Mouse (Mus musculus) liver, embryonic 12.5 days (tissue): ENCODE data around the gene Slc44a1. TPM values are rescaled to one million over a fixed set of nuclear protein-coding genes. Genes with fewer than 3 reads are reported as not detected.

Experiments used
- ATAC-seq: fragments of 200-750 bp; cut with Nextera tagmentation; 2 replicates; pipeline ENCODE4 v1.8.0; 2017; ENCODE audit warnings: moderate number of reproducible peaks, mild to moderate bottlenecking, moderate library complexity
- H3K27ac ChIP-seq: fragments of 300-500 bp; sonication (generic); 2 replicates; pipeline ENCODE4 v1.5.1; 2016; ENCODE audit warnings: mild to moderate bottlenecking
- H3K27me3 ChIP-seq: fragments of 300-500 bp; sonication (generic); replicated peaks from 2 replicates; pipeline ENCODE4 v1.6.1; 2016; ENCODE audit warnings: mild to moderate bottlenecking, moderate library complexity
- H3K36me3 ChIP-seq: fragments of 300-500 bp; sonication (generic); 2 replicates; pipeline ENCODE4 v1.6.1; 2016; ENCODE audit warnings: mild to moderate bottlenecking, moderate library complexity
- H3K4me1 ChIP-seq: fragments of 300-500 bp; sonication (generic); 2 replicates; pipeline ENCODE4 v1.6.1; 2016
- H3K4me2 ChIP-seq: fragments of 300-500 bp; sonication (generic); 2 replicates; pipeline ENCODE4 v1.6.1; 2016; ENCODE audit warnings: mild to moderate bottlenecking, moderate library complexity
- H3K4me3 ChIP-seq: fragments of 300-500 bp; sonication (generic); 2 replicates; pipeline ENCODE4 v1.5.1; 2016; ENCODE audit warnings: mild to moderate bottlenecking, moderate library complexity
- H3K9ac ChIP-seq: fragments of 300-500 bp; sonication (generic); 2 replicates; pipeline ENCODE4 v1.6.1; 2016; ENCODE audit warnings: mild to moderate bottlenecking, moderate library complexity
- H3K9me3 ChIP-seq: fragments of 300-500 bp; sonication (generic); replicated peaks from 2 replicates; pipeline ENCODE4 v1.6.1; 2016; ENCODE audit warnings: mild to moderate bottlenecking, moderate library complexity
- WGBS: fragments of 180-500 bp; shearing (Covaris S2); methylation state at CpG from one replicate; pipeline ENCODE4 v1.1.7; 2016; ENCODE audit not compliant: insufficient replicate concordance; 5-methylcytosine and 5-hydroxymethylcytosine counted together
- polyA plus RNA-seq: library from polyadenylated mRNA; unstranded; fragments of >200 nt; fragmentation: Nextera tagmentation; extraction: Ambion mirVana; gene quantifications from 2 replicates; pipeline ENCODE4 v1.2.1, GENCODE M21; 2016

Slc44a1 gene
- polyA plus RNA-seq, 1 experiment from 2014 or later: 14.0 TPM

- no peak overlapping the region for H3K9ac ChIP-seq
- H3K9me3 ChIP-seq: no peaks in the 10 kb centered on the region
- no peak overlapping the region for H3K4me3 ChIP-seq
- no peak for ATAC-seq
- WGBS: 66% methylated on average over 12 of the region's 12 CpGs
- 0 out of 2 replicates have a peak, but pooled peaks cover 9% of the 10 kb centered on the region for H3K4me1 ChIP-seq
- no peaks in the 10 kb centered on the region for H3K36me3 ChIP-seq
- H3K27me3 ChIP-seq: no peaks in the 10 kb centered on the region
- no peak overlapping the region for H3K27ac ChIP-seq
- H3K4me2 ChIP-seq: no peak overlapping the region
These were observed 47.3 kb downstream of the Slc44a1 start for GRCm38 (mm10) chr4:53487216-53488188.

DNA sequence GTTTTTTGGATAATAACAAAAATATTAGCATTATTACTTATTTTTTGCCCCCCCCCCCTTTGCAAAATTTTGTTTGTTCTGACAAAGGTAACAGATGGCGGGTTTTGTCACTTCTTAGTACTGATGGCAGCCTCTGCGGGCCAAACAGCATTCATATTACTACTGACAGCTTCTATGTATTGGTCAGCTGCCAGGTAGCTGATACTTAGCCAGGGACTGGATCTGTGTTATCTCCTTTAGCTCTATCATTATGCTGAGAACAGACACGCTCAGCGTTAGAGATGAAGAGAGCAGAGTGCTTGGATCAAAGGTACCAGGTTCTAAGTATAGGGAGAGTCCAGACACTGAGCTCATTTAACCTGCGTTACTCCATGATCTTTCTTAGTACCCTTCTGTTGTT lies 48.6 kb downstream of the Slc44a1 start:
- H3K4me2 ChIP-seq: no peak overlapping the region
- no peak for ATAC-seq
- no peaks in the 10 kb centered on the region for H3K27me3 ChIP-seq
- 0 out of 2 replicates have a peak, but pooled peaks cover 9% of the 10 kb centered on the region for H3K4me1 ChIP-seq
- H3K36me3 ChIP-seq: no peaks in the 10 kb centered on the region
- H3K4me3 ChIP-seq: no peak overlapping the region
- H3K9me3 ChIP-seq: no peaks in the 10 kb centered on the region
- H3K9ac ChIP-seq: no peak overlapping the region
- H3K27ac ChIP-seq: no peak overlapping the region
- 69% methylated on average over 5 of the region's 5 CpGs for WGBS

GRCm38 (mm10) chr4:53490371-53490770 lies 50.2 kb downstream of the Slc44a1 start:
- no peak overlapping the region for H3K4me3 ChIP-seq
- ATAC-seq: no peak
- H3K4me2 ChIP-seq: no peak overlapping the region
- H3K36me3 ChIP-seq: no peaks in the 10 kb centered on the region
- WGBS: 69% methylated on average over 7 of the region's 7 CpGs
- no peak overlapping the region for H3K27ac ChIP-seq
- H3K4me1 ChIP-seq: 0 out of 2 replicates have a peak, but pooled peaks cover 9% of the 10 kb centered on the region
- no peaks in the 10 kb centered on the region for H3K27me3 ChIP-seq
- no peaks in the 10 kb centered on the region for H3K9me3 ChIP-seq
- H3K9ac ChIP-seq: no peak overlapping the region

DNA sequence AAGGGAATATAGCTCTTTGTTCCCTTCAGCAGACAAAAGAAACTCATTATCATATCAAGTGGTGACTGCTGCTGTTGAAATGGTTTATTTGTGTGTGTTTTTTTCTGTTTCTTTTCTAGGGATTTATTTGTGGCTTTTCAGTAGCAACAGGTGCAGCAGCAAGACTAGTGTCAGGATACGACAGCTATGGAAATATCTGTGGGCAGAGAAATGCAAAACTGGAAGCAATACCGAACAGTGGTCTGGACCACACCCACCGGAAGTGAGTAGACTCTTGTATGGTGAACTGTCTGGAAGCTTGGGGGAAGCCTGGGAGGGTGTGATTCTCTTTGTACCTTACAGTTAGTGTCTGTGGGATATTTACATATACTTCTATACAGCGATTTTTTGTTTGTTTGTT lies 51.1 kb downstream of the Slc44a1 start:
- H3K9me3 ChIP-seq: no peaks in the 10 kb centered on the region
- H3K4me1 ChIP-seq: 0 out of 2 replicates have a peak, but pooled peaks cover 9% of the 10 kb centered on the region
- no peak for ATAC-seq
- H3K4me3 ChIP-seq: no peak overlapping the region
- no peaks in the 10 kb centered on the region for H3K27me3 ChIP-seq
- H3K4me2 ChIP-seq: 0 out of 2 replicates have a peak overlapping the region, but pooled peaks have one; percentile 20
- no peaks in the 10 kb centered on the region for H3K36me3 ChIP-seq
- 41% methylated on average over 4 of the region's 4 CpGs for WGBS
- no peak overlapping the region for H3K27ac ChIP-seq
- H3K9ac ChIP-seq: no peak overlapping the region

DNA sequence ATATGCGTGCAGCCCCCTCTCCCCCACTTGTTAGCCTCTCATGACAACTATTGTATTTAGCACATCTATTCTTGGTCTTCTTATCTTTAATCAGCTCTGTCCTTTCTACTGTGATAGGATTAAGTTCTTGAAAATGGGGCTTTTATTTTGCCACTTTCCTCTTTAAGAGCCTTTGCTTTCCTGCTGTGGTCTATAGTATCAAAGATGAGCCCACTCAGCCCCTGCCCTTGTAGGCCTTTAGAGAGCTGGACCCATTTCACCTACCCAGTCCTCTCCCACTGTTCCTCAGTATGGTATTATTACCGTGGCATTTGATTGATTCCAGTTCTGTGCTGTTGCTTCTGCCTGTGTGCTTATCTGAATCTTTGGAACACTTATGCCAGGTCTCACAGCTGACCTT lies 55.4 kb downstream of the Slc44a1 start:
- Histone ChIP-seq H3K27me3 (no peaks in the 10 kb centered on the region), H3K4me2 (no peak overlapping the region), H3K36me3 (no peaks in the 10 kb centered on the region), H3K4me3 (no peak overlapping the region), H3K4me1 (0 out of 2 replicates have a peak, but pooled peaks cover 8% of the 10 kb centered on the region), H3K27ac (no peak overlapping the region), H3K9me3 (no peaks in the 10 kb centered on the region), H3K9ac (no peak overlapping the region)
- ATAC-seq: no peak
- 54% methylated on average over 2 of the region's 2 CpGs for WGBS

- 70% methylated on average over 2 of the region's 2 CpGs for WGBS
- H3K27ac ChIP-seq: no peak overlapping the region
- no peak overlapping the region for H3K4me3 ChIP-seq
- ATAC-seq: no peak
- no peaks in the 10 kb centered on the region for H3K4me1 ChIP-seq
- H3K36me3 ChIP-seq: no peaks in the 10 kb centered on the region
- no peaks in the 10 kb centered on the region for H3K27me3 ChIP-seq
- no peaks in the 10 kb centered on the region for H3K9me3 ChIP-seq
- no peak overlapping the region for H3K9ac ChIP-seq
- H3K4me2 ChIP-seq: no peak overlapping the region
These were observed 62.6 kb downstream of the Slc44a1 start for GRCm38 (mm10) chr4:53502764-53503163.

- Histone ChIP-seq H3K27me3 (no peaks in the 10 kb centered on the region), H3K4me1 (peaks cover 16% of the 10 kb centered on the region), H3K9ac (no peak overlapping the region), H3K36me3 (no peaks in the 10 kb centered on the region), H3K4me2 (no peak overlapping the region), H3K4me3 (no peak overlapping the region), H3K9me3 (no peaks in the 10 kb centered on the region), H3K27ac (no peak overlapping the region)
- no peak for ATAC-seq
- WGBS: 55% methylated on average over 15 of the region's 15 CpGs
These were observed 72.1 kb downstream of the Slc44a1 start for GRCm38 (mm10) chr4:53512131-53512916.

GRCm38 (mm10) chr4:53513276-53514081 lies 73.3 kb downstream of the Slc44a1 start:
- Histone ChIP-seq H3K27me3 (no peaks in the 10 kb centered on the region), H3K4me2 (no peak overlapping the region), H3K4me3 (no peak overlapping the region), H3K4me1 (peaks cover 16% of the 10 kb centered on the region), H3K9ac (no peak overlapping the region), H3K27ac (no peak overlapping the region), H3K36me3 (no peaks in the 10 kb centered on the region), H3K9me3 (no peaks in the 10 kb centered on the region)
- 36% methylated on average over 11 of the region's 11 CpGs for WGBS
- no peak for ATAC-seq

DNA sequence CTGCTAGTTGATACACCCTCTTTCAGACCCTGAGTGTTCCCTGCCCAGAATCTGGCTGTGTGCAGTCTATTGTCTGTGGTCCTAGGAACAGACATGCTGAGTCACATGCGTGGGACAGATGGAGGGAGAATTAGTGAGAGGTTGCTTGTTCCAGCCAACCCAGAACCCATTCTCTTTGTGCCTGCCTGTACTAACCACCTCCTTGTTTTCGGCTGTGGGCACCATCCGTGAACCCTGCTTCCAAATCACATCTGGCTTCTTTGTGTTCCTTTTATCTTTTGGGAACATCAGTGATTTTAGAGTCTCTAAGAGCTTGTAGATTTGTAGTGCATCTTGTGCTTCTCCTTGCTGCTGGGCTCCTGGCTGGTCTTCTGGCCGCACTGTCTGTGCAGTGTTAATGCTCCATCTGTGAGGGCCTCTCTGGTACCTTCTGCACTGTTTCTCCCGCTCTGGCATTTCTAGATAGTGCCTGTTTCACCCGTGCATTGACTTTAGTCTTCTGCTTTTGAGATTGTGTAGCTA lies 75.9 kb downstream of the Slc44a1 start:
- H3K27me3 ChIP-seq: no peaks in the 10 kb centered on the region
- H3K9me3 ChIP-seq: no peaks in the 10 kb centered on the region
- H3K4me1 ChIP-seq: peaks cover 16% of the 10 kb centered on the region
- H3K9ac ChIP-seq: no peak overlapping the region
- no peak for ATAC-seq
- no peak overlapping the region for H3K4me3 ChIP-seq
- H3K27ac ChIP-seq: no peak overlapping the region
- H3K4me2 ChIP-seq: no peak overlapping the region
- H3K36me3 ChIP-seq: no peaks in the 10 kb centered on the region
- WGBS: 47% methylated on average over 6 of the region's 6 CpGs

DNA sequence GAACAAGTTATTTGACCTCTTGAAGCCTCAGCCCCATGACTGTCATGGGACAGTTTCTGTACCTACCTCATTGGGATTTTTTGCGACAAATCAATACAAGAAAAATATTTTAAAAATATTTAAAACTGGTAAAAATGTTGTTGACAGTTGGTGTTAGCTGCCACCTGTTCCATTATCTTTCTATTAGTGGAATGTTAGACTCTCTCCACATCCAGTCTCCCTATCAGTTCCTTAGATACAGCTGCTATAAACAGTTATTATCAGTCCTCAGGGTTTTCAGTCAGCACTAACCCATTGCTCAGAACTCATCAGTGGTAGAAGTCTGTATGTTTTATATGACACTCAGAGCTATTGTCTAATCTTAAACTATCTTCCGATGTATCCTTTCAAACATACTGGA lies 79.2 kb downstream of the Slc44a1 start:
- Histone ChIP-seq H3K9ac (no peak overlapping the region), H3K9me3 (no peaks in the 10 kb centered on the region), H3K4me2 (no peak overlapping the region), H3K27me3 (no peaks in the 10 kb centered on the region), H3K27ac (no peak overlapping the region), H3K4me1 (no peaks in the 10 kb centered on the region; the same call in 1 of the 2 replicates), H3K36me3 (no peaks in the 10 kb centered on the region), H3K4me3 (no peak overlapping the region)
- 84% methylated on average over 2 of the region's 2 CpGs for WGBS
- no peak for ATAC-seq

DNA sequence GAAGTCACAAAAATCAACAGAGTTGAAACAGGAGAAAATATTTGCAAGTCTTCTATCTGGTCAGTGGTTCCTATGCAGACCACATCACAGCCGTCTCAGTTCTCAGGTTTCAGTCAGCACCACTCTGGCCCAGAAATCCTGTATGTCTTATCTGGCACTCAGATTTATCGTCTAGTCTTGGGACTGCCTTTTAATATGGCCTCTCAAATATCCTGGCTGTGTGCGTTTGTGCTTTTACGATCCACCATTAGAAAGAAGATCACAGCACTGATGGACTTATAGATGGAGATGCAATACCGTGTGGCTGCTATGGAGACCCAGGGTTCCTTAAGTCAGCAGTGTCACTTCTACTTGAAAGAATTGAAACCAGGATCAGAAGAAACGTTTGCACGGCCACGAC lies 80.8 kb downstream of the Slc44a1 start:
- ATAC-seq: no peak
- Histone ChIP-seq H3K27ac (no peak overlapping the region), H3K4me1 (no peaks in the 10 kb centered on the region; the same call in 1 of the 2 replicates), H3K9ac (no peak overlapping the region), H3K4me3 (no peak overlapping the region), H3K4me2 (no peak overlapping the region), H3K27me3 (no peaks in the 10 kb centered on the region), H3K36me3 (no peaks in the 10 kb centered on the region), H3K9me3 (no peaks in the 10 kb centered on the region)
- 75% methylated on average over 8 of the region's 8 CpGs for WGBS
